11 mouse cellular contexts compared by ENCODE assay signal in the genomic region with DNA sequence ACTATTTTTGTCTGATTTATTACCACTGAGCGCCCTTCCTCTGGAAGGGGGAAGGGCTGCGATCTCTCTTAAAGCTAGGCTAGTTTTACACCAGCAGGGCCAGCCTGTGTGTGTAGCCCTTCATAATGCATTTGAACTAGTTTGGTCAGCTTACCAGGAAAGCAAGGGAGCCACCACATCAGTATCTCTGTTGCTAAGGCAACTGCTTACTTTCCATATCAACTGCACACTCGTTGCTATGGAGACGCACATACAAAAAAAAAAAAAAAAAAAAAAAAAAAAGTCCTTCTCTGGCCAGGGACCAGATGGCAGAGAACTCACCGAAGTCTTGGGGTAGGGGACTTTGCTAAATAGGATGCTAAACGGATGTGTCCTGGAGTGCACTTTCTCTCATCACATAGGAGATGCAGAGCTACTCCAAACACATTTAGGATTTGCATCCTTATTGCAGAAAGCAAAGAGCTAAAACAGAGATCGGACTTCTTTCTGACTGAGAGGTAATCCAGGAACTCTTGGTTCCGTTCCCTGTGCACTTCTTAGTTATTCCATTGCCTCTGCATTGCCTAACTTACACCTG.
DNase-seq lines count a peak whose midpoint lies in the region; ATAC-seq and TF ChIP-seq lines count a peak whose summit lies in the region.
"Had no signal": no experiment of that assay in that cellular context is flagged by ENCODE, and none has a peak within 500 bp of the region (broad histone marks: within the 10 kb centered on the region; RNA-seq: fewer than 3 reads in every experiment).

No protein-coding gene starts in this region.

- no peak overlapping the region for H3K4me3 ChIP-seq in CH12.LX (replicated peaks in 1 of 3; ENCODE audit: low read depth in 2 of 3, low read length in 2 of 3, poor library complexity in 1 of 3)
- H3K4me3 ChIP-seq in forebrain, postnatal 0 days (ENCODE audit: low read depth, low read length), result no peak overlapping the region
- H3K4me3 ChIP-seq in midbrain, embryonic 15.5 days, result no peak overlapping the region
- H3K4me3 ChIP-seq: embryonic facial prominence, embryonic 15.5 days; lung, embryonic 15.5 days had no signal

- no peak for TF ChIP-seq CTCF in CH12.LX (conservative IDR thresholded peaks at IDR 0.05 in 1 of 2, IDR thresholded peaks at IDR 0.05 in 1 of 2; ENCODE audit: low read depth in 2 of 2, low read length in 2 of 2)
- no peak for TF ChIP-seq CTCF in forebrain, postnatal 0 days (IDR thresholded peaks at IDR 0.05; ENCODE audit: low read depth)

- H3K4me1 ChIP-seq in CH12.LX (ENCODE audit: control insufficient read depth in 1 of 2, insufficient read depth in 2 of 2), result peaks cover 27 to 60% of the 10 kb centered on the region in 2 experiments
- H3K4me1 ChIP-seq in forebrain, postnatal 0 days (ENCODE audit: insufficient read depth), result peaks cover 26% of the 10 kb centered on the region
- peaks cover 49% of the 10 kb centered on the region for H3K4me1 ChIP-seq in midbrain, embryonic 15.5 days

- H3K9me3 ChIP-seq in CH12.LX (replicated peaks; ENCODE audit: low read length), result peaks cover 8% of the 10 kb centered on the region
- no peaks in the 10 kb centered on the region for H3K9me3 ChIP-seq in forebrain, postnatal 0 days (ENCODE audit: low read length)
- H3K9me3 ChIP-seq in midbrain, embryonic 15.5 days, result no peaks in the 10 kb centered on the region
- H3K9me3 ChIP-seq: embryonic facial prominence, embryonic 15.5 days; lung, embryonic 15.5 days had no signal

- ATAC-seq in frontal cortex, adult (ENCODE audit: low TSS enrichment), result peak; percentile 77
- ATAC-seq in forebrain, postnatal 0 days, result peak; percentile 84
- ATAC-seq in midbrain, embryonic 15.5 days (replicated peaks), result peak; percentile 75

- TF ChIP-seq EP300 in CH12.LX (IDR thresholded peaks at IDR 0.05; ENCODE audit: low read length), result no peak

- WGBS in forebrain, postnatal 0 days, result 44% methylated on average over 8 of the region's 8 CpGs
- WGBS in midbrain, embryonic 15.5 days, result 47% methylated on average over 8 of the region's 8 CpGs

- no peak overlapping the region for H3K27ac ChIP-seq in CH12.LX (ENCODE audit: insufficient read depth, low read depth)
- 0 out of 2 replicates have a peak overlapping the region, but pooled peaks have one; percentile 35 for H3K27ac ChIP-seq in forebrain, postnatal 0 days (ENCODE audit: low read depth, low read length)
- peak overlapping the region; percentile 65 for H3K27ac ChIP-seq in midbrain, embryonic 15.5 days
- H3K27ac ChIP-seq: embryonic facial prominence, embryonic 15.5 days; lung, embryonic 15.5 days had no signal

- H3K79me2 ChIP-seq in CH12.LX (replicated peaks; ENCODE audit: control insufficient read depth, extremely low read depth, insufficient read depth, poor library complexity, severe bottlenecking), result peaks cover 4% of the 10 kb centered on the region; the same call in 1 of the 2 replicates

- H3K27me3 ChIP-seq in CH12.LX (replicated peaks), result no peaks in the 10 kb centered on the region
- H3K27me3 ChIP-seq in forebrain, postnatal 0 days (ENCODE audit: insufficient read depth, low read length), result no peaks in the 10 kb centered on the region
- no peaks in the 10 kb centered on the region for H3K27me3 ChIP-seq in midbrain, embryonic 15.5 days (replicated peaks)
- H3K27me3 ChIP-seq: embryonic facial prominence, embryonic 15.5 days; lung, embryonic 15.5 days had no signal

- H3K4me2 ChIP-seq in CH12.LX (ENCODE audit: insufficient read depth, low read depth, poor library complexity, severe bottlenecking), result no peak overlapping the region
- no peak overlapping the region for H3K4me2 ChIP-seq in forebrain, postnatal 0 days (ENCODE audit: low read depth)
- H3K4me2 ChIP-seq in midbrain, embryonic 15.5 days, result no peak overlapping the region
- H3K4me2 ChIP-seq: embryonic facial prominence, embryonic 15.5 days; lung, embryonic 15.5 days had no signal

- dilution Hi-C loops in CH12.LX (cut with MboI; ENCODE audit: extremely low pct_ligation_motif_present, extremely low pct_unique_long_range_greater_than_20kb, low sequenced_read_pairs), result no loop called here

- in situ Hi-C loops in CH12.LX (cut with MboI; ENCODE audit: low pct_ligation_motif_present, low pct_unique_long_range_greater_than_20kb, low sequenced_read_pairs), result no loop called here

- H3K36me3 ChIP-seq in CH12.LX (replicated peaks in 1 of 2; ENCODE audit: control insufficient read depth in 1 of 2, insufficient read depth in 1 of 2, low read length in 1 of 2), result peaks cover 14 to 49% of the 10 kb centered on the region in 2 experiments
- H3K36me3 ChIP-seq in forebrain, postnatal 0 days (ENCODE audit: insufficient read depth), result no peaks in the 10 kb centered on the region
- no peaks in the 10 kb centered on the region for H3K36me3 ChIP-seq in midbrain, embryonic 15.5 days (replicated peaks)

- DNase-seq in frontal cortex, postnatal 14 days (ENCODE audit: low spot score in 2 of 2), result no peak
- DNase-seq in CH12.LX (ENCODE audit: extremely low read depth), result no peak
- DNase-seq in forebrain, postnatal 0 days, result peak; percentile 74
- DNase-seq in c-Kit-positive CD71-positive TER-119-positive erythroid progenitor cells, embryonic 14.5 days (ENCODE audit: low spot score), result no peak
- DNase-seq in kidney, postnatal 10 days, result no peak
- DNase-seq in B cell, adult 2 months, result no peak
- DNase-seq: adrenal gland, postnatal 25 days had no signal

- H3K9ac ChIP-seq in CH12.LX (ENCODE audit: insufficient read depth, low read depth), result no peak overlapping the region
- no peak overlapping the region for H3K9ac ChIP-seq in forebrain, postnatal 0 days
- no peak overlapping the region for H3K9ac ChIP-seq in midbrain, embryonic 15.5 days
- H3K9ac ChIP-seq: embryonic facial prominence, embryonic 15.5 days; lung, embryonic 15.5 days had no signal

- no peak for TF ChIP-seq POLR2A in CH12.LX (IDR thresholded peaks at IDR 0.05; ENCODE audit: low read depth, low read length)

- TF ChIP-seq RAD21 in CH12.LX (IDR thresholded peaks at IDR 0.05; ENCODE audit: low read depth, low read length), result no peak

TF ChIP-seq in CH12.LX, 34 proteins besides CTCF, POLR2A, EP300 and RAD21:
- TF ChIP-seq ZNF384 (IDR thresholded peaks at IDR 0.05; ENCODE audit: low read depth, low read length) (peak; percentile 91), MXI1 (IDR thresholded peaks at IDR 0.05; ENCODE audit: low read depth, low read length) (0 out of 2 replicates have a peak, but pooled peaks have one; percentile 48), E2F4 (IDR thresholded peaks at IDR 0.05; ENCODE audit: insufficient replicate concordance, low read depth, low read length) (no peak)
TF ChIP-seq in CH12.LX: peak in this region for 2.
